14 mouse cellular contexts compared by ENCODE assay signal in the genomic region with DNA sequence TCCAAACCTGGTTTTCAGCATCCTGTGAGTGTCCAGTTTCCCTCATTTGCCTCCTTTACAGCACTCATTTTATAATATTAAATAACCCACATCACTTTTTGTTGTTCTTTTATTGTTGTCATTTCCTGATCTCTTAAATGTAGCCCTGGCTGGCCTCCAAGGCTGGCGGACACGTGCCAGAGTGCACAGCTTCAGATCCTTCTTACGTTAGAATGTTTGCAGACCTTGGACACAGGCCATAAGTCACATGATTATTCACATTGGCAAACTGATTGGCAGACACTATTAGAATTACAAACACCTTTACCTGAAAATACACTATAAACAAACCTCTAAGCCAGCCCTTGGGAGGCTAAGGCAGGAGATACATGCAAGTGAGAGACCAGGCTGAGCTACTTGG. TPM values are rescaled to one million over a fixed set of nuclear protein-coding genes. Genes with fewer than 3 reads are reported as not detected.
DNase-seq lines count a peak whose midpoint lies in the region; ATAC-seq and TF ChIP-seq lines count a peak whose summit lies in the region.
"Had no signal": no experiment of that assay in that cellular context is flagged by ENCODE, and none has a peak within 500 bp of the region (broad histone marks: within the 10 kb centered on the region; RNA-seq: fewer than 3 reads in every experiment).

No protein-coding gene starts in this region.

- 27% methylated on average over 3 of the region's 3 CpGs for WGBS in hindbrain, postnatal 0 days
- 77% methylated on average over 3 of the region's 3 CpGs for WGBS in hindbrain, embryonic 13.5 days
- 28% methylated on average over 3 of the region's 3 CpGs for WGBS in kidney, postnatal 0 days

- H3K27ac ChIP-seq in hindbrain, postnatal 0 days: no peak overlapping the region
- no peak overlapping the region for H3K27ac ChIP-seq in hindbrain, embryonic 13.5 days
- H3K27ac ChIP-seq in kidney, postnatal 0 days: no peak overlapping the region
- H3K27ac ChIP-seq: forebrain, embryonic 15.5 days; hindbrain, embryonic 15.5 days; liver, embryonic 14.5 days had no signal

- peak; percentile 6 for DNase-seq in hindbrain, postnatal 0 days (ENCODE audit: low spot score)
- peak; percentile 30 for DNase-seq in adrenal gland, adult 8-10 months
- DNase-seq in kidney, postnatal 0 days (ENCODE audit: low spot score): peak; percentile 15
- DNase-seq in lung, postnatal 10 days: peak; percentile 57
- DNase-seq: heart, adult 11 months; right cerebral cortex, adult 18-20 months had no signal

- no peak overlapping the region for H3K4me3 ChIP-seq in hindbrain, postnatal 0 days (ENCODE audit: low read length)
- H3K4me3 ChIP-seq in hindbrain, embryonic 13.5 days: no peak overlapping the region
- H3K4me3 ChIP-seq in kidney, postnatal 0 days (replicated peaks; ENCODE audit: low read depth, low read length): no peak overlapping the region
- H3K4me3 ChIP-seq: forebrain, embryonic 15.5 days; hindbrain, embryonic 15.5 days had no signal

- no peak overlapping the region for H3K4me2 ChIP-seq in hindbrain, postnatal 0 days (ENCODE audit: low read depth, low read length)
- H3K4me2 ChIP-seq in hindbrain, embryonic 13.5 days: no peak overlapping the region
- H3K4me2 ChIP-seq in kidney, postnatal 0 days (ENCODE audit: low read length): no peak overlapping the region
- H3K4me2 ChIP-seq: forebrain, embryonic 15.5 days; hindbrain, embryonic 15.5 days had no signal

- H3K9me3 ChIP-seq in hindbrain, postnatal 0 days (ENCODE audit: low read length): no peaks in the 10 kb centered on the region
- H3K9me3 ChIP-seq in hindbrain, embryonic 13.5 days: no peaks in the 10 kb centered on the region
- no peaks in the 10 kb centered on the region for H3K9me3 ChIP-seq in kidney, postnatal 0 days (replicated peaks; ENCODE audit: low read length)
- H3K9me3 ChIP-seq: forebrain, embryonic 15.5 days; hindbrain, embryonic 15.5 days had no signal

- no peak for TF ChIP-seq CTCF in hindbrain, postnatal 0 days (IDR thresholded peaks at IDR 0.05; ENCODE audit: low read depth)
- TF ChIP-seq CTCF in kidney, postnatal 0 days (IDR thresholded peaks at IDR 0.05; ENCODE audit: low read depth): no peak

- H3K9ac ChIP-seq in hindbrain, postnatal 0 days (replicated peaks; ENCODE audit: low read length): no peak overlapping the region
- no peak overlapping the region for H3K9ac ChIP-seq in hindbrain, embryonic 13.5 days
- H3K9ac ChIP-seq in kidney, postnatal 0 days (ENCODE audit: low read depth, low read length): no peak overlapping the region
- H3K9ac ChIP-seq: forebrain, embryonic 15.5 days; hindbrain, embryonic 15.5 days; liver, embryonic 14.5 days had no signal

- ATAC-seq in hindbrain, postnatal 0 days: no peak
- ATAC-seq in hindbrain, embryonic 13.5 days (ENCODE audit: low FRiP score): no peak
- no peak for ATAC-seq in kidney, postnatal 0 days (replicated peaks; ENCODE audit: low FRiP score, low read depth)
- no peak for ATAC-seq in erythroblast, adult 5-6 weeks (replicated peaks; ENCODE audit: low FRiP score, poor library complexity, severe bottlenecking)
- no peak for ATAC-seq in granulocyte monocyte progenitor cell, adult 5-6 weeks (replicated peaks; ENCODE audit: poor library complexity, severe bottlenecking)
- ATAC-seq: forebrain, embryonic 15.5 days had no signal

- H3K36me3 ChIP-seq in hindbrain, postnatal 0 days (ENCODE audit: insufficient read depth, low read length): no peaks in the 10 kb centered on the region
- no peaks in the 10 kb centered on the region for H3K36me3 ChIP-seq in hindbrain, embryonic 13.5 days
- no peaks in the 10 kb centered on the region for H3K36me3 ChIP-seq in kidney, postnatal 0 days (ENCODE audit: insufficient read depth, low read length)
- H3K36me3 ChIP-seq: forebrain, embryonic 15.5 days; hindbrain, embryonic 15.5 days had no signal

- no peaks in the 10 kb centered on the region for H3K27me3 ChIP-seq in hindbrain, postnatal 0 days (ENCODE audit: insufficient read depth, low read length)
- H3K27me3 ChIP-seq in hindbrain, embryonic 13.5 days: no peaks in the 10 kb centered on the region
- no peaks in the 10 kb centered on the region for H3K27me3 ChIP-seq in kidney, postnatal 0 days (ENCODE audit: insufficient read depth, low read length)
- H3K27me3 ChIP-seq: forebrain, embryonic 15.5 days; hindbrain, embryonic 15.5 days had no signal

- H3K4me1 ChIP-seq in hindbrain, postnatal 0 days (ENCODE audit: insufficient read depth, low read length): no peaks in the 10 kb centered on the region
- H3K4me1 ChIP-seq in hindbrain, embryonic 13.5 days (replicated peaks): no peaks in the 10 kb centered on the region
- H3K4me1 ChIP-seq in kidney, postnatal 0 days (replicated peaks; ENCODE audit: insufficient read depth, low read length): no peaks in the 10 kb centered on the region
- H3K4me1 ChIP-seq: forebrain, embryonic 15.5 days; hindbrain, embryonic 15.5 days had no signal

RNA-seq across cellular contexts. Expression of a gene that starts 1.2 kb away (rescaled TPM):
- 0.11 and 0.16 TPM in 2 replicates for total RNA-seq in hindbrain, postnatal 0 days (2014; rRNA removed)
- polyA plus RNA-seq in hindbrain, postnatal 0 days (2015; fragmentation: Nextera tagmentation; extraction: Ambion mirVana): 0.61 and 0.81 TPM in 2 replicates
- polyA plus RNA-seq in hindbrain, embryonic 13.5 days (2015; fragmentation: Nextera tagmentation; extraction: Ambion mirVana): 0.41 and 0.43 TPM in 2 replicates
- total RNA-seq in adrenal gland, adult 8-10 months (2022): not detected
- not detected in 2 replicates for polyA plus RNA-seq in kidney, postnatal 0 days (2015; fragmentation: Nextera tagmentation; extraction: Ambion mirVana)
- not detected in 2 replicates for total RNA-seq in erythroblast, adult 5-6 weeks (2015; ENCODE audit: low replicate concordance)
- total RNA-seq in erythroblast, adult 5-6 weeks (2017; ENCODE audit: low replicate concordance): 0.60 TPM in 1 of 2 replicates, not detected in the other
- 1.3 TPM in 1 of 2 replicates, not detected in the other for total RNA-seq in granulocyte monocyte progenitor cell, adult 5-6 weeks (2014; fragmentation: Nextera tagmentation)
- total RNA-seq in granulocyte monocyte progenitor cell, adult 5-6 weeks (2017): not detected in 2 replicates
- total RNA-seq: monocyte, adult 5-6 weeks had no signal
- polyA plus RNA-seq: stomach, embryonic 14.5 days had no signal

Comparison
In these comparisons a context has a peak if more than half of its experiments do, and no peak if none do; other contexts are left out.
1. DNase-seq: peak in every context shown above with its lines; median percentile 57 in lung, postnatal 10 days; 30 in adrenal gland, adult 8-10 months; 15 in kidney, postnatal 0 days; 6 in hindbrain, postnatal 0 days.